Mouse (Mus musculus): ENCODE results near the gene Lrrc1.
A peak's percentile ranks its signal among the peaks of the same experiment; 100 is the strongest.
"Not testable (repeated sequence)": the region's sequence is repeated elsewhere in the genome, so short reads cannot be mapped to it uniquely, and the experiment has no call there.

The Lrrc1 gene

GRCm38 (mm10) chr9:77544354-77545067 lies at the start of gene Lrrc1:
Gene Lrrc1, minus strand, starts transcription at chr9:77544870.
- DNase-seq: peak; percentile 94

- peak; percentile 77 for DNase-seq
Observed at GRCm38 (mm10) chr9:77592423-77592822, 47.8 kb upstream of the Lrrc1 start.

GRCm38 (mm10) chr9:77589496-77589895 lies 44.8 kb upstream of the Lrrc1 start:
- no peak for DNase-seq

- DNase-seq: no peak
Observed at GRCm38 (mm10) chr9:77587616-77588015, 42.9 kb upstream of the Lrrc1 start.

- no peak for DNase-seq
Observed at GRCm38 (mm10) chr9:77586806-77587591, 42.3 kb upstream of the Lrrc1 start.

- DNase-seq: no peak
Observed at GRCm38 (mm10) chr9:77584746-77585145, 40.1 kb upstream of the Lrrc1 start.

GRCm38 (mm10) chr9:77583302-77583701 lies 38.6 kb upstream of the Lrrc1 start:
- DNase-seq: no peak

- DNase-seq: no peak
Observed at GRCm38 (mm10) chr9:77579827-77580226, 35.2 kb upstream of the Lrrc1 start.

GRCm38 (mm10) chr9:77577931-77578330 lies 33.3 kb upstream of the Lrrc1 start:
- no peak for DNase-seq

- no peak for DNase-seq
Observed at GRCm38 (mm10) chr9:77577409-77577808, 32.7 kb upstream of the Lrrc1 start.

GRCm38 (mm10) chr9:77576320-77576719 lies 31.6 kb upstream of the Lrrc1 start:
- no peak for DNase-seq

- not testable (repeated sequence) for DNase-seq
Observed at GRCm38 (mm10) chr9:77574996-77575395, 30.3 kb upstream of the Lrrc1 start.

- no peak for DNase-seq
Observed at GRCm38 (mm10) chr9:77571851-77572250, 27.2 kb upstream of the Lrrc1 start.

GRCm38 (mm10) chr9:77568789-77569506 lies 24.3 kb upstream of the Lrrc1 start:
- DNase-seq: no peak

GRCm38 (mm10) chr9:77561827-77562226 lies 17.2 kb upstream of the Lrrc1 start:
- no peak for DNase-seq

GRCm38 (mm10) chr9:77557963-77558362 lies 13.3 kb upstream of the Lrrc1 start:
- DNase-seq: no peak

- DNase-seq: no peak
Observed at GRCm38 (mm10) chr9:77557181-77557580, 12.5 kb upstream of the Lrrc1 start.

- DNase-seq: no peak
Observed at GRCm38 (mm10) chr9:77556435-77556834, 11.8 kb upstream of the Lrrc1 start.

- no peak for DNase-seq
Observed at GRCm38 (mm10) chr9:77553465-77553864, 8.8 kb upstream of the Lrrc1 start.

GRCm38 (mm10) chr9:77551036-77551512 lies 6.4 kb upstream of the Lrrc1 start:
- peak; percentile 19 for DNase-seq

- no peak for DNase-seq
Observed at GRCm38 (mm10) chr9:77546010-77546409, 1.3 kb upstream of the Lrrc1 start.

- DNase-seq: no peak
Observed at GRCm38 (mm10) chr9:77545068-77545421, 375 bp upstream of the Lrrc1 start.
